Mouse (Mus musculus) intestine, embryonic 15.5 days (tissue): Measurements from ENCODE around the gene 4930562C15Rik. TPM values are rescaled to one million over a fixed set of nuclear protein-coding genes. Genes with fewer than 3 reads are reported as not detected.
A peak's percentile ranks its signal among the peaks of the same experiment; 100 is the strongest.
"Not testable (repeated sequence)": the region's sequence is repeated elsewhere in the genome, so short reads cannot be mapped to it uniquely, and the experiment has no call there.

Experiments
- ATAC-seq: fragments of 200-750 bp; cut with Nextera tagmentation; 2 replicates; pipeline ENCODE4 v1.8.0; 2017; ENCODE audit warnings: moderate TSS enrichment, moderate library complexity
- H3K27ac ChIP-seq: fragments of 300-500 bp; sonication (generic); 2 replicates; pipeline ENCODE4 v1.5.1; 2015; ENCODE audit warnings: mild to moderate bottlenecking, inconsistent platforms
- H3K27me3 ChIP-seq: fragments of 300-500 bp; sonication (generic); replicated peaks from 2 replicates; pipeline ENCODE4 v1.6.1; 2015; ENCODE audit warnings: inconsistent platforms
- H3K36me3 ChIP-seq: fragments of 300-500 bp; sonication (generic); 2 replicates; pipeline ENCODE4 v1.6.1; 2015; ENCODE audit warnings: inconsistent platforms
- H3K4me1 ChIP-seq: fragments of 300-500 bp; sonication (generic); replicated peaks from 2 replicates; pipeline ENCODE4 v1.6.1; 2015; ENCODE audit warnings: inconsistent platforms
- H3K4me2 ChIP-seq: fragments of 300-500 bp; sonication (generic); replicated peaks from 2 replicates; pipeline ENCODE4 v1.6.1; 2015; ENCODE audit warnings: mild to moderate bottlenecking, inconsistent platforms
- H3K4me3 ChIP-seq: fragments of 300-500 bp; sonication (generic); replicated peaks from 2 replicates; pipeline ENCODE4 v1.5.1; 2015; ENCODE audit warnings: inconsistent platforms
- H3K9ac ChIP-seq: fragments of 300-500 bp; sonication (generic); 2 replicates; pipeline ENCODE4 v1.6.1; 2015; ENCODE audit warnings: inconsistent platforms
- H3K9me3 ChIP-seq: fragments of 300-500 bp; sonication (generic); 2 replicates; pipeline ENCODE4 v1.6.1; 2016; ENCODE audit warnings: inconsistent platforms
- WGBS: fragments of 180-500 bp; shearing (Covaris S2); methylation state at CpG from one replicate; pipeline ENCODE4 v1.1.7; 2015; 5-methylcytosine and 5-hydroxymethylcytosine counted together
- polyA plus RNA-seq: library from polyadenylated mRNA; unstranded; fragments of >200 nt; fragmentation: Nextera tagmentation; extraction: Ambion mirVana; gene quantifications from 2 replicates; pipeline ENCODE4 v1.2.1, GENCODE M21; 2015

The 4930562C15Rik gene
- polyA plus RNA-seq = 0.23 TPM in 2 replicates

GRCm38 (mm10) chr16:4835191-4835590, at the start of gene 4930562C15Rik:
Gene 4930562C15Rik, plus strand, starts transcription at chr16:4835416.
- WGBS = 76% methylated on average over 3 of the region's 3 CpGs
- H3K27me3 ChIP-seq = no peaks in the 10 kb centered on the region
- no peak within 1 kb of the TSS for H3K9ac ChIP-seq
- no peak within 1 kb of the TSS for H3K27ac ChIP-seq
- ATAC-seq = no peak
- 0 out of 2 replicates have a peak, but pooled peaks cover 7% of the 10 kb centered on the region for H3K4me1 ChIP-seq
- no peak within 1 kb of the TSS for H3K4me3 ChIP-seq
- H3K4me2 ChIP-seq = no peak within 1 kb of the TSS
- H3K9me3 ChIP-seq = no peaks in the 10 kb centered on the region
- H3K36me3 ChIP-seq = no peaks in the 10 kb centered on the region

GRCm38 (mm10) chr16:4785706-4786105, 49.5 kb upstream of the 4930562C15Rik start:
- peaks cover 23% of the 10 kb centered on the region for H3K4me1 ChIP-seq
- no peak overlapping the region for H3K9ac ChIP-seq
- no peaks in the 10 kb centered on the region for H3K36me3 ChIP-seq
- no peaks in the 10 kb centered on the region for H3K27me3 ChIP-seq
- WGBS = 58% methylated on average over 4 of the region's 4 CpGs
- no peak overlapping the region for H3K4me3 ChIP-seq
- no peak overlapping the region for H3K4me2 ChIP-seq
- no peak overlapping the region for H3K27ac ChIP-seq
- no peak for ATAC-seq
- H3K9me3 ChIP-seq = no peaks in the 10 kb centered on the region

DNA sequence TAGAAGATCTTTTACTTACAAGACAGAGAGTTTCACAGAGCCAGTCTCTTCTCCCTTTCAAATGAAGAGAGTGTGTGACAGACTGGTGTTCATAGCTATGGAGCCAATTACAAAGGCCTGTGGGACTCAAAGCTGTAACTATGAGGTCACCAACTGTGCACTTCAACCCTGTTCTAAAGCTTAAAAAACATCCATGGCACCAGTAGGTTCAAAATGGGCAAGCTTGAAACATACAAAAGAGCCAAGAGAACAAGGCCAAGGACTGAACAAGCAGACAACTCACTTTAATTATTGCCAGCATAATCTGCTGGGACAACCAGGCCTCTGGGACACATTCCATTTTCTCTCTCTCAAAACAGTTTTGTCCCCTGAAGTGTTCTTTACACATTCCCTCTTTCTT, 47.0 kb upstream of the 4930562C15Rik start:
- H3K9ac ChIP-seq = no peak overlapping the region
- H3K4me3 ChIP-seq = peak overlapping the region; percentile 9; the same call in 1 of the 2 replicates
- H3K27ac ChIP-seq = no peak overlapping the region
- H3K27me3 ChIP-seq = no peaks in the 10 kb centered on the region
- no peaks in the 10 kb centered on the region for H3K36me3 ChIP-seq
- H3K9me3 ChIP-seq = no peaks in the 10 kb centered on the region
- H3K4me1 ChIP-seq = peaks cover 23% of the 10 kb centered on the region
- ATAC-seq = no peak
- H3K4me2 ChIP-seq = peak overlapping the region; percentile 75

- no peaks in the 10 kb centered on the region for H3K27me3 ChIP-seq
- peak overlapping the region; percentile 78 for H3K4me3 ChIP-seq
- peaks cover 23% of the 10 kb centered on the region for H3K4me1 ChIP-seq
- H3K9ac ChIP-seq = peak overlapping the region; percentile 83
- H3K36me3 ChIP-seq = no peaks in the 10 kb centered on the region
- no peaks in the 10 kb centered on the region for H3K9me3 ChIP-seq
- H3K4me2 ChIP-seq = peak overlapping the region; percentile 75
- WGBS = under 1% methylated on average over 29 of the region's 29 CpGs
- peak overlapping the region; percentile 99 for H3K27ac ChIP-seq
- peak; percentile 58 for ATAC-seq
Measured at GRCm38 (mm10) chr16:4789311-4789768, 45.9 kb upstream of the 4930562C15Rik start.

- H3K9me3 ChIP-seq = no peaks in the 10 kb centered on the region
- peak within 1 kb of the TSS; percentile 83 for H3K9ac ChIP-seq
- ATAC-seq = peak; percentile 98
- H3K4me3 ChIP-seq = peak within 1 kb of the TSS; percentile 78
- H3K27ac ChIP-seq = peak within 1 kb of the TSS; percentile 99
- WGBS = under 1% methylated on average over 51 of the region's 51 CpGs
- no peaks in the 10 kb centered on the region for H3K36me3 ChIP-seq
- H3K27me3 ChIP-seq = no peaks in the 10 kb centered on the region
- H3K4me1 ChIP-seq = peaks cover 20% of the 10 kb centered on the region
- H3K4me2 ChIP-seq = peak within 1 kb of the TSS; percentile 84
Measured at GRCm38 (mm10) chr16:4789810-4790559, 45.2 kb upstream of the 4930562C15Rik start, which contains the start of gene Cdip1. Gene Cdip1, minus strand, starts transcription at chr16:4790292.

GRCm38 (mm10) chr16:4791332-4791731, 43.9 kb upstream of the 4930562C15Rik start:
- Histone ChIP-seq H3K4me1 (peaks cover 15% of the 10 kb centered on the region), H3K27ac (no peak overlapping the region), H3K27me3 (no peaks in the 10 kb centered on the region), H3K36me3 (no peaks in the 10 kb centered on the region), H3K9me3 (no peaks in the 10 kb centered on the region), H3K4me3 (no peak overlapping the region), H3K9ac (no peak overlapping the region), H3K4me2 (no peak overlapping the region)
- ATAC-seq = no peak
- 61% methylated on average over 2 of the region's 2 CpGs for WGBS

GRCm38 (mm10) chr16:4796631-4797030, 38.6 kb upstream of the 4930562C15Rik start:
- Histone ChIP-seq H3K4me3 (no peak overlapping the region), H3K9me3 (no peaks in the 10 kb centered on the region), H3K4me1 (no peaks in the 10 kb centered on the region), H3K27ac (no peak overlapping the region), H3K9ac (no peak overlapping the region), H3K4me2 (no peak overlapping the region), H3K36me3 (no peaks in the 10 kb centered on the region), H3K27me3 (no peaks in the 10 kb centered on the region)
- no peak for ATAC-seq
- 81% methylated on average over 4 of the region's 4 CpGs for WGBS

DNA sequence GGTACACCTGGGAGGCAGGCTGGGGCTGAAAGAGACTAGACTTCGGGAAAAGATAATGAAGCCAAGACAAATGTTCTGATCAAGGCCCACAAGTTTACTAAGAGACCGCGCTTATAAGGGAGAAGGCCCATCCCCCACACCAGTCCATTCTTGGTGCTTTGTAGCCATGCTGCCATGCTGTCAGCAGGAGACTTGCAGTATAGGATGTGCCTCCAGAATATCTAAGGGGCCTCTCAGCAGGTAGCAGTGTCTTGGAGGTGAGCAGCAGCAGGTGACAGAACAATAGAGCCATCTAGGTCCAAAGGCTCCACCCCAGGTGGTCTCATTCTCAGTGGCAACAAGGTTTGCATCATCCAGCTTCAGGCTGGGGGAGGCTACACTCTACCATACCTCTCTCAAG, 16.9 kb upstream of the 4930562C15Rik start:
- Histone ChIP-seq H3K4me2 (no peak overlapping the region), H3K27ac (no peak overlapping the region), H3K4me1 (no peaks in the 10 kb centered on the region), H3K9ac (no peak overlapping the region), H3K4me3 (no peak overlapping the region), H3K36me3 (no peaks in the 10 kb centered on the region), H3K27me3 (no peaks in the 10 kb centered on the region), H3K9me3 (no peaks in the 10 kb centered on the region)
- ATAC-seq = no peak
- whole genome bisulfite sequencing = 89% methylated on average over 3 of the region's 3 CpGs

DNA sequence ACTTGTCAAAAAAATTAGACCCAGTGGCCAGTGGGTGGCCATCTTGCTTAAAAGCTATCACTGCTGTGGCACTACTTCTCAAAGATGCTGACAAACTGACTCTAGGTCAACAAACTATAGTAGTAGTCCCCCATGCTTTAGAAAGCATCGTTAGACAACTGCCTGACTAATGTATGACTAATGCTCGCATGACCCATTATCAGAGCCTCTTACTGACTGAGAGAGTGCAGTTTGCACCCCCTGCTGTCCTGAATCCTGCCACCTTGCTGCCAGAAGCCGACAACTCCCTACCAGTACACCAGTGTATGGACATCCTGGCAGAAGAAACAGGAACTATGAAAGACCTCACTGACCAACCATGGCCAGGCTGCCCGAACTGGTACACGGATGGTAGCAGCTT, 10.8 kb upstream of the 4930562C15Rik start:
- H3K4me1 ChIP-seq, H3K4me2 ChIP-seq, H3K4me3 ChIP-seq, H3K9ac ChIP-seq, H3K27me3 ChIP-seq, H3K27ac ChIP-seq, ATAC-seq, H3K36me3 ChIP-seq, H3K9me3 ChIP-seq: not testable (repeated sequence)
- WGBS = 84% methylated on average over 5 of the region's 5 CpGs

DNA sequence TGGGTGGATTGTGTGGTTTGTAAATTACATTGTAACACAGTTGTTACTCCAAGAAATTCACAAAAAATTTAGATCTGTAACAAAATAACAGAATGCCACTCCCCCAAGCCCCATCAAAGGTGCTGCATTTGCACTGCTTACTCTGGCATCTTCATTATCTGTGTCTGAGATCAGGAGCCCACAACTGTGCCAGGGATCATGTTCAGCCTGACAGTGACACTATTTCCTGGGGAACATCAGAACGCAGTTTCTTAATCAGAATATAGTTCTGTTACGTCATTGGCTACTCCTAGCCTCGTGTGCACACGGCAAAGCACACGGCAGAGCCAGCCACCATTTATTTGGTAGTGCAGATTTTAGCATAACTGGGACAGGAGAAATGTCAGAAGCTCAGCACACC, 7.6 kb upstream of the 4930562C15Rik start:
- Histone ChIP-seq H3K36me3 (no peaks in the 10 kb centered on the region), H3K4me1 (0 out of 2 replicates have a peak, but pooled peaks cover 7% of the 10 kb centered on the region), H3K27me3 (no peaks in the 10 kb centered on the region), H3K4me3 (no peak overlapping the region), H3K4me2 (no peak overlapping the region), H3K9ac (no peak overlapping the region), H3K27ac (no peak overlapping the region), H3K9me3 (no peaks in the 10 kb centered on the region)
- WGBS = 86% methylated on average over 5 of the region's 5 CpGs
- no peak for ATAC-seq

- Histone ChIP-seq H3K27me3 (no peaks in the 10 kb centered on the region), H3K9ac (no peak overlapping the region), H3K4me1 (0 out of 2 replicates have a peak, but pooled peaks cover 7% of the 10 kb centered on the region), H3K9me3 (no peaks in the 10 kb centered on the region), H3K36me3 (no peaks in the 10 kb centered on the region), H3K4me3 (no peak overlapping the region), H3K27ac (no peak overlapping the region), H3K4me2 (no peak overlapping the region)
- WGBS = 72% methylated on average over 6 of the region's 6 CpGs
- no peak for ATAC-seq
Measured at GRCm38 (mm10) chr16:4829271-4829900, 5.8 kb upstream of the 4930562C15Rik start.

DNA sequence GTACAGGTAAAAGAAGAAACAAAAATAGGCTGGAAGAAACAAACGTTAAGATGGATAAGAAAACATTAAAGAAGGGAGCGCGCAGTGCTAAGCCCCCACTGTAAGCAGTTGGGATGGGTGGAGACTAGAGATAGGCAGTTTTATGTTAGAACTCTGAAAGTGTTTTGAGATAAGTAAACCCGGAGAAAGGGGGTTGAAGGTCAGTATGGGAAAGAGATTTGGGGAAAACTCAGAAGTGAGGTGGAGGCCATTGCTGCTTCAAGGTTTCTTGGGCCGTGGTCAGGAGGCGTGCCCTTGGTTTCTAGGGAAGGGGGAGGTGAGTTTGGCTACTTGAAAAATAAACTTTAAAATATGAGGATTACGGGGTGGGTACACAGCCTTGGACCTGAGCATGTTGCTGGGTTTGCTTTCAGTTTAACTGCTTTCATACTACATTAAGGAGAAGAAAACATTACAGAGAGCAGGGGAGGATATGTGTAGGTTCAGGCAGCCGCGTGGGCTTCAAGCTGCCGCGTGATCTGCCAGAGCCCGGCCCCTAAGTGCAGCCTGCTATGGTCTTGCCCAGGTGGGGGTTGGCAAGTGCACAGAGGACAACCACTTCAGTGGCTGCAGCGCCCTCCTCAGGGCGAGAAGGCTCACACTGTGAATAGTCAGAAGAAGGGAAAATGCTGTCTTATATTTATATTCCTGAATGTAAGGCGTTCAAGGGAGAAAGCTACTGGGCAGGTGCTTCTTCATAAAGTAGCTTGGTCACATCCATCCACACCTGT, 3.4 kb upstream of the 4930562C15Rik start:
- no peaks in the 10 kb centered on the region for H3K9me3 ChIP-seq
- H3K9ac ChIP-seq = no peak overlapping the region
- ATAC-seq = peak; percentile 74
- H3K27ac ChIP-seq = no peak overlapping the region
- no peak overlapping the region for H3K4me3 ChIP-seq
- no peak overlapping the region for H3K4me2 ChIP-seq
- 53% methylated on average over 15 of the region's 15 CpGs for WGBS
- H3K4me1 ChIP-seq = 0 out of 2 replicates have a peak, but pooled peaks cover 7% of the 10 kb centered on the region
- no peaks in the 10 kb centered on the region for H3K27me3 ChIP-seq
- H3K36me3 ChIP-seq = no peaks in the 10 kb centered on the region
